Mouse (Mus musculus) urinary bladder, adult 2 months (tissue): ENCODE data around the gene Tcte2. TPM values are rescaled to one million over a fixed set of nuclear protein-coding genes. Genes with fewer than 3 reads are reported as not detected.
"Not testable (repeated sequence)": the region's sequence is repeated elsewhere in the genome, so short reads cannot be mapped to it uniquely, and the experiment has no call there.

Experiments
- DNase-seq: peaks from one replicate; pipeline ENCODE4 v3.0.0; 2022; ENCODE audit warnings: low spot score
- polyA plus RNA-seq: library from polyadenylated mRNA; depleted of rRNA; stranded (reverse); fragments of >200 nt; gene quantifications from 2 replicates; pipeline ENCODE4 v1.2.3, GENCODE M21; 2012; rRNA removed

Tcte2 gene
- polyA plus RNA-seq: 2.9 and 4.4 TPM in 2 replicates

- DNase-seq: peak; percentile 49
Measured at GRCm38 (mm10) chr17:13761179-13761913, at the start of gene Tcte2. Gene Tcte2, minus strand, starts transcription at chr17:13761825.

DNA sequence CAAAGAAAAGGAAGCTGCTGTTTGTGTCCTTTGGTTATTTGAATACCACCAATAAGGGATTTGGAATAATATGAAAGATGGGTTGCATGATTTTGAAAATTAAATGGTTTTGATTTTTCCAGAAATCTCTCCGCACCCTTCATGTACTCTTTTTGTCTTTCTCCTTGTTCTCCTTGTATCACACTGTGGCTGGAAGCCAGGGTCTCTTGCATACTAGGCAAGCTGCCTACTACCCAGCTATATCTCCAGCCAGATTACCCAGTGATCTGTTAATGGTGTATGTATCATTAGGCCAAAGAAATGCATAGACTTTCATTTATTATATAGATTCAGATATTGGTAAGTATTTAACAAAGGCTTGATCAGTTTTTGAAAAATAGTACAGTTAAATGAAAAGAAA is 44.4 kb upstream of the Tcte2 start:
- DNase-seq: no peak

GRCm38 (mm10) chr17:13802836-13803408 is 41.3 kb upstream of the Tcte2 start:
- no peak for DNase-seq

DNA sequence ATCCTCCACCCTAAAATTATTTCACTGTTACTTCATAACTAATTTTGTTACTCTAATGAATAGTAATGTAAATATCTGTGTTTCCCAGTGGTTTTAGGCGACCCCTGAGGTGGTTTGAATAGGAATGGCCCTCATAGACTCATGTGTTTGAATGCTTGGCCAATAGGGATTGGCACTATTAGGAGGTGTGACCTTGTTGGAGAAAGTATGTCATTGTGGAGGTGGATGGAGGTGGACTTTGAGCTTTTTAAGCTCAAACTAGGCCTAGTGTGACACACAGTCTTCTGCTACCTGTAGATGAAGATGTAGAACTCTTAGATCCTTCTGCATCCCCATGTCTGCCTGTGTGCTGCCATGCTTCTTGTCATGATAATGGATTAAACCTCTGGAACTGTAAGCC is 36.1 kb upstream of the Tcte2 start:
- no peak for DNase-seq

GRCm38 (mm10) chr17:13790033-13790432 is 28.4 kb upstream of the Tcte2 start:
- not testable (repeated sequence) for DNase-seq

GRCm38 (mm10) chr17:13783469-13783868 is 21.8 kb upstream of the Tcte2 start:
- DNase-seq: no peak

GRCm38 (mm10) chr17:13781948-13782347 is 20.3 kb upstream of the Tcte2 start:
- DNase-seq: no peak

DNA sequence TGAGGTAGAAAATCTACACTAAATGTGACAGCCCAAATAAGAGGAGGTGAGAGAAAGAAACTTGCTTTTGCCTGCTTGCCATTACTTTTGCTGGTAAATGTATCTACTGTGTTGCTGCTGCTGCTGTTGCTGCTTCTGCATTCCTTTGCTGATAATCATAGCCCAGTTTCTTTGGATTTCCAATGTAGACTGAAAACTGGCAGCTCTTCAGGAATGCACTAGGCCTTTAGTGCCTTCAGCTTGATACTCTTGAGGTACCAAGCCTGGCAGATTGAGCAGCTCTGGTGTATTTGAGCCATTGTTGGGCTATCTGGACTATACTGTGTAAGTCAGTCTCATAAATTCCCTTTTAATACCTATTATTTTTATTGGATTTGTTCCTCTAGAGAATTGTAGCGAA is 17.2 kb upstream of the Tcte2 start:
- DNase-seq: no peak

DNA sequence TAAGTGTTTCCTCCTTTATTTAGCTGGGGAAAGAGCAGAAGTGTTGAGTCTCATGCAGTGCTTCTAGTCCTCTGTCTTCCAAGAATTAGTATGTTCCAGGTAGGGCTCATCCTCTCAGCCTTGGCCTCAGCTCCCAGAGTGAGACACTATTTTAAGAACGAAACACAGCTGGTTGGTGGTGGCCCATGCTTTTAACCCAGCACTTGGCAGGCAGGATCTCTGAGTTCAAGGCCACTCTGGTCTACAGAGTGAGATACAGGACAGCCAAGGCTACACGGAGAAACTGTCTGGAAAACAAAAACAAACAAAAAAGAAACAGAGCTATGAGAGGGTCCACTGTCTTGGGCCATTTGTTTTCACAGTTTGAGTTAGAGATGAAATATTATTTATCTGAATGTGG is 16.1 kb upstream of the Tcte2 start:
- no peak for DNase-seq

DNA sequence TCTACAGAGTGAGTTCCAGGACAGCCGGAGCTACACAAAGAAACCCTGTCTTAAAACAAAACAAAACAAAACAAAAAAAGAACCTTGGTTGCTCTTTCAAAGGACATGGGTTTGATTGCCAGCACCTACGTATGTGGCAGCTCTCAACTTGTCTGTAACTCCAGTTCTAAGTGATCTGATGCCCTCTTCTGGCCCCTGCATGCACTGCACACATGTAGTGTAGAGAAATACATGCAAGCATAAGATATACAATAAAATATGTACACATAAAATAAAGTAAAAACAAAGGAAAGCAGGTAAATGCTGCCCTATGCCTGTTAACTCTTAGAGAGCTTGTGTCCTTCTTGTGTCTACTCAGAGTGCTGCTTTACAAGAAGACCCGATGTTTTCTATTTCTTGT is 7.6 kb upstream of the Tcte2 start:
- no peak for DNase-seq

DNA sequence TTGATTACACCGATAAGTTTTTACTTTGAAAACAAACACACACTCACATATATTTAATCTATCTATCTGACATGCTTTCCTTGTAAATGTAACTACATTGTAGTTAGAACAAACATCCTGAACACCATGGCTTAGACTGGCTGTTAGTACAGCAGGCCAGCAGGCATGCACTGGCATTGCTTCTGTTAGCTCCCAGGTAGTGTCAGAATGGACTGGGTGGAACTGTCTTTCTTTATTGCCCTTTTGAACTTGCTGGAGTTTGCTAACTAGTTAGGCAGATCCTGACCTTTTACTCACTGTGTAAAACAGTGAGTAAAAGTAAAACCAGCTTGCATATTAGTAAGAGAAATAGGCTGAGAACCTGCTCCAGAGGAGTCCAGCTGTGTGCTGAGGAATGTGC is 6.9 kb upstream of the Tcte2 start:
- DNase-seq: no peak

GRCm38 (mm10) chr17:13764911-13765310 is 3.3 kb upstream of the Tcte2 start:
- DNase-seq: not testable (repeated sequence)

DNA sequence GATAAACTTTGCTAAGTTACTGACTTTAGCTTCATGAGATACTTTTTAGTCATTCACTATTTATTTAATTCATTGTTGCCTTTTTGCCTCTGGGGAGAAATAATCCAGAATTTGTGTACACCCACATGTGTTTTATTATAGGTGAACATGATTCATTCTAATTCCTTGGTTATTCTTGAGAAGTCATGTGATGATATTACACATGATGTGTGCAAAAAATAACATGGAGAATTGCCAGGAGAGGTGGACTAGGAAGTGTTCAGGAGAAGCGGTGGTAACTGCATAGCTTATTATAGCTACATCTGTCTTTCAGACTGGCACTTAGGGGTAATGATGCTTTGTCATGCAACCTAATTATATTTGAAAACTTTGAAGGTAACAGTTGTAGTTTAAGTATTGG is 2.2 kb upstream of the Tcte2 start:
- DNase-seq: no peak

- DNase-seq: no peak
Measured at GRCm38 (mm10) chr17:13760675-13761178, 898 bp downstream of the Tcte2 start.

GRCm38 (mm10) chr17:13759853-13760627 is 1.6 kb downstream of the Tcte2 start, which contains the start of gene Afdn:
Gene Afdn, plus strand, starts transcription at chr17:13760539.
- peak; percentile 72 for DNase-seq

DNA sequence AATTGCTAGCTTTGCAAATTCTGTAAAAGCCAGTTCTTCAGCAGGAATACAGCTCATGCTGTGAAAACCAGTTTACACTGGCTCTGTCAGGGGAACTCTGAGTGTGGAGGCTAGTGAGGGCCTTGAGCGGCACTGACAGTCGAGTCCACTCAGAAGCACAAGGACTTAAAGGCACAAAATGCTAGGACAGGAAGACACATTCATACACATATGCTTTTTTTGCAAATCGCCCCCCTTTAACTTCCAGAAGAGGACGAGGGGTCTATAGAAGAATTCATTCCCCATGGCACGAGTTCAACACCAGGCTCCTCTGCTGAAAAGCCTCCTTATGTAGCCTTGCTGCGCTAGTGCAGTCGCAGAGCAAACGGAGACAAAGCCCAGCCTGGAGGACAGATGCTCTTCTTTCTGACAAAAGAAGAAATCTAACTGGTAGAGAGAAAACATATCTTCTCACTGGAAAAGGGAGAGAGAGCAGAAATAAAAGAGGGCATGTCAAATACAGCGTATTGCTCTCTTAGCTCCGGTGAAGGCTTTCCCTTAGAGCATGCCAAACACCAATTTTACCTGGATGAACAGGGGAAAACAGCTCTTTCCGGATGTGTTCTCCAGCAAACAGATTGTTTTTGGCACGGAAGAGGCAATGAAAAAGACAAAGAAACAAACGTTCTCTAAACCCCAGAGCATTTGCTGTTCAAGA is 2.3 kb downstream of the Tcte2 start:
- no peak for DNase-seq

GRCm38 (mm10) chr17:13758586-13758985 is 3.0 kb downstream of the Tcte2 start:
- no peak for DNase-seq

DNA sequence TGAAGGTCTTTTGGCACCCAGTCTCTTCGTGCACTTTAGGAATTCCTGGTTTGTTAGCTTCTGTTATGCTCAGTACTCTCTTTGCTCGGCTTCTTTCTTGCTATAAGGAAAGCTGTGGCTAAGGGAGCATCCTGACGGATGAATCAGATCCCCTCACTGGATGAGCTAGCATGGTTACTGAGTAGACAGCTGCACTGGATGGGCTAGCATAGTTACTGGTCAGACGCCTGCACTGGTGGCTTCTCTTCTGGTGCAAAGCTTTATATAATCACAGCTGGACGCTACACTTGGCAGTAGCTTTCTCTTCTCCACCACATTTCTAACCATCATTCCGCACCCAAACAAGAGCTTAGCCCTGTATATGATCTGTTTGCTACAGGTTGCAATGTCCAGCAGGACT is 6.7 kb downstream of the Tcte2 start:
- no peak for DNase-seq

DNA sequence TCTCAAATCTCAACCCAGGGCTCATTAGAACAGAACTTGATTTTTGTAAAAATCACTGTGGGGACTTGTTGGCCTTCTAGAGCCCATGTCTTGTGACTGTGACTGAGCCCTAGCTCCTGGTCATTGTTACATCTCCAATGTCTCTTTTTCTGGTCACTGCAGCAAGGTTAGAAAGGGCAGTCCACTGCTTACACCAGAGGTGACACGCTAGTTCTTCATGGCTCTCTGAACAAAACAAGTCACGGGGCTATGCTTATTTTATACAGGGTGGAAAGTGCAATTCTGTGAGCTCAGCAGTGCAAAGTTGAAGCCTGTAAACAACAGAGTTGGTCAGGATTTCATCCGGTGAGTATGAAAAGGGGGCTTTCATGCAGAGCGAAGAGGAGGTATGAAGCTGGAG is 7.7 kb downstream of the Tcte2 start:
- no peak for DNase-seq

DNA sequence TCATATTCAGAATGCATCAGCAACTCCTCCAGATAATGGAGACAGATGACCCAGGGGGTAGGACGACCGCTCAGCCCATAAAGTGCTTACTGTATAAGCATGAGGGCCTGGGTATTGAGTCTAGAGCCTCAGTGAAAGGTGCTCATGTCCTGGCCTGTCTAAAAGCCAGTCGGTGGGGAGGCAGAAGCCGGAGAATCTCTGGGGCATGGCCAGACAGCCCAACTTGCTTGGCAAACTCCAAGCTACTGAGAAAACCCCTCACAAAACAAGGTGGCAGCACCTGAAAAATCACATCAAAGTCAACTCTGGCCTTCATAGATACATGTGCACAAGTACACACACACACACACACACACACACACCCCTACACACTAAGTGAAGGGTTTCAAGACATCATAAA is 12.6 kb downstream of the Tcte2 start:
- no peak for DNase-seq

- no peak for DNase-seq
Measured at GRCm38 (mm10) chr17:13747681-13748080, 13.9 kb downstream of the Tcte2 start.

DNA sequence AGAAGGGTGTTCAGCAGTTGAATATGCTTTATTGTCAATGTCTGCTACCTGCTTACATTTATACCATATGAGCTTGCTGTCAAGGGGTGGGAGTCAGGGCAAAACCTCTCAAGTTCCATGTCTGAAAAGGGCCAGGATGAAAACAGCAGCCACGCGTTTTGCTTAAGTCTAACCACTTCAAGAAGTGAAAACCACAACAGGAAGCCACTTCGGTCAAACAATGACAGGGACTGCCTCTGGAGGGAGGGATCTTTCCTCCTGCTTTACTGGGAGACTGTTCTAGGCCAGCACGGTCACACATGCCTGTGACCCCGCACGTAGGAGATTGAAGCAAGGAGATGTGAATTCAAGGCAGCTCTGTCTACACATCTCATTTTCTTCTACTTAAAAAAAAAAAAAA is 15.3 kb downstream of the Tcte2 start:
- DNase-seq: no peak
